Mouse (Mus musculus): ENCODE results near the gene Olfr479. TPM values are rescaled to one million over a fixed set of nuclear protein-coding genes. Genes with fewer than 3 reads are reported as not detected.
"Not testable (repeated sequence)": the region's sequence is repeated elsewhere in the genome, so short reads cannot be mapped to it uniquely, and the experiment has no call there.

Gene Olfr479
- not detected for total RNA-seq (2021)
- long read RNA-seq, experiment 1: 0 reads
- long read RNA-seq, experiment 2: 0 reads

- DNase-seq (ENCODE audit: low spot score in 2 of 2): no peak
These were observed at the start of gene Olfr479 for GRCm38 (mm10) chr7:108050393-108050792. TSS of gene Olfr479 (plus strand) at chr7:108050693.

GRCm38 (mm10) chr7:108014256-108014655 lies 36.2 kb upstream of the Olfr479 start:
- DNase-seq (ENCODE audit: low spot score in 2 of 2): not testable (repeated sequence)

- DNase-seq (ENCODE audit: low spot score in 2 of 2): no peak
These were observed 16.6 kb upstream of the Olfr479 start, which contains the start of gene Olfr478 for GRCm38 (mm10) chr7:108033889-108034288. TSS of gene Olfr478 (minus strand) at chr7:108033989.

GRCm38 (mm10) chr7:108067246-108067645 lies 16.8 kb downstream of the Olfr479 start, which contains the start of gene Olfr480:
TSS of gene Olfr480 (minus strand) at chr7:108067346.
- DNase-seq (ENCODE audit: low spot score in 2 of 2): no peak

- DNase-seq (ENCODE audit: low spot score in 2 of 2): no peak
These were observed 29.1 kb downstream of the Olfr479 start, which contains the start of gene Olfr481 for GRCm38 (mm10) chr7:108079555-108079954. TSS of gene Olfr481 (plus strand) at chr7:108079855.

GRCm38 (mm10) chr7:108097486-108097885 lies 47.0 kb downstream of the Olfr479 start, which contains the start of gene Olfr482:
TSS of gene Olfr482 (minus strand) at chr7:108097586.
- no peak for DNase-seq (ENCODE audit: low spot score in 2 of 2)

- no peak for DNase-seq (ENCODE audit: low spot score in 2 of 2)
These were observed 50.1 kb downstream of the Olfr479 start, which contains the start of gene Olfr483 for GRCm38 (mm10) chr7:108100549-108100948. TSS of gene Olfr483 (plus strand) at chr7:108100849.

Other genes with a start within 250 kb of the Olfr479 start
- not detected for gene Ovch2, start 249.5 kb upstream of the Olfr479 start, total RNA-seq (2021)
- gene Olfr467, start 238.4 kb upstream of the Olfr479 start, total RNA-seq (2021): not detected
- not detected for gene Olfr469, start 225.2 kb upstream of the Olfr479 start, total RNA-seq (2021)
- not detected for gene Olfr470, start 203.2 kb upstream of the Olfr479 start, total RNA-seq (2021)
- not detected for gene Olfr472, start 152.8 kb upstream of the Olfr479 start, total RNA-seq (2021)
- gene Olfr473, start 120.2 kb upstream of the Olfr479 start, total RNA-seq (2021): not detected
- gene Olfr474, start 96.0 kb upstream of the Olfr479 start, total RNA-seq (2021): not detected
- gene Olfr476, start 85.9 kb upstream of the Olfr479 start, total RNA-seq (2021): not detected
- not detected for gene Olfr477, start 64.0 kb upstream of the Olfr479 start, total RNA-seq (2021)
- not detected for gene Olfr478, start 16.7 kb upstream of the Olfr479 start, total RNA-seq (2021)
- gene Olfr480, start 16.7 kb downstream of the Olfr479 start, total RNA-seq (2021): not detected
- gene Olfr481, start 29.2 kb downstream of the Olfr479 start, total RNA-seq (2021): not detected
- gene Olfr482, start 46.9 kb downstream of the Olfr479 start, total RNA-seq (2021): 1 to 10 TPM; 1.9 to 2.2 TPM
- gene Olfr483, start 50.2 kb downstream of the Olfr479 start, total RNA-seq (2021): not detected
- not detected for gene Olfr484, start 76.8 kb downstream of the Olfr479 start, total RNA-seq (2021)
- gene Olfr485, start 109.2 kb downstream of the Olfr479 start, total RNA-seq (2021): not detected
- gene Olfr486, start 122.0 kb downstream of the Olfr479 start, total RNA-seq (2021): not detected
- not detected for gene Olfr487, start 163.9 kb downstream of the Olfr479 start, total RNA-seq (2021)
- gene Olfr488, start 207.7 kb downstream of the Olfr479 start, total RNA-seq (2021): not detected
- not detected for gene Olfr490, start 238.2 kb downstream of the Olfr479 start, total RNA-seq (2021)